Mouse (Mus musculus): ENCODE measurements around the gene Gm7945. TPM values are rescaled to one million over a fixed set of nuclear protein-coding genes. Genes with fewer than 3 reads are reported as not detected.

The Gm7945 gene
- polyA plus RNA-seq (2012; rRNA removed), result not detected in 2 replicates

DNA sequence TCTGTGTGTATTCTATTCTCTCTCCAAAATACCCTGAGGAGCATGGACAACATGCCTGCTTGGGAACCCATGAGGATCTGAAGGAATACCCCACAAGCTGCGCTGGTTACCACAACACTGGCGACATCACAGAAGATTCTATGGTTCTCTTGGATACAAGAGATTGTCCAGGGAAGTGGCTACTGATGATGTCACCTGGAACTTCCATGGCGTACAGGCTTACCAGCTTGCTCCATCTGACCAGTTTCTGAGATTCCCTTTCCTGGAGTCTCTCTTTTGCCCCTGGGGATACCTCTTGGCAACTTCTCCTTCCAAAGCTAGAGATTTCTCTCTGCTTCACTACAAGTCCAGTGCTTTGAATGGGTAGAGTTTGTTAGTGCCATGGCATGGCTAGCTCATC lies at the start of gene Gm7945:
Gene Gm7945 (minus strand): TSS at position 101 of the 400 bp plus-strand sequence.

DNA sequence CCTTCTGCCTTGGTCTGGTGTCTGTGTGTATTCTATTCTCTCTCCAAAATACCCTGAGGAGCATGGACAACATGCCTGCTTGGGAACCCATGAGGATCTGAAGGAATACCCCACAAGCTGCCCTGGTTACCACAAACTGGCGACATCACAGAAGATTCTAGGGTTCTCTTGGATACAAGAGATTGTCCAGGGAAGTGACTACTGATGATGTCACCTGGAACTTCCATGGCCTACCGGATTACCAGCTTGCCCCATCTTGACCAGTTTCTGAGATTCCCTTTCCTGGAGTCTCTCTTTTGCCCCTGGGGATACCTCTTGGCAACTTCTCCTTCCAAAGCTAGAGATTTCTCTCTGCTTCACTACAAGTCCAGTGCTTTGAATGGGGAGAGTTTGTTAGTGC lies 22.0 kb upstream of the Gm7945 start, which contains the start of gene Gm6482:
Gene Gm6482 (minus strand): TSS at position 101 of the 400 bp plus-strand sequence.

DNA sequence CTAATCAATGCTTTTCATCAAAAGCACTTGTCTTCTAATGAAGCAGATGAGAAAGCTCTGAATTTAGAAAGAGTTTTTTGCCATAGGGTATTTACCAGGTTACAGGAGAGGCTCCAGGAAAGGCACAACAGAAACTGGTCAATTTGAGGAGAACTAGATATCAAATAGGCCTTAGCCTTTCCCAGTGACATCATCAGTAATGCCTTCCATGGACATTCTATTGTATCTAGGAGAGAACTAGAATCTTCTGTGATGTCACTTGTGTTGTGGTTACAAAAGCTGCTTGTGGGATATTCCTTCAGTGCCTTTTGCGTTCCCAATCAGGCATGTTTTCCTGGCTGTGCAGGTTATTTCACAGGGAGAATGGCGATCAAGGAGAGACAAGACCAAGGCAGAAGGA lies 37.9 kb downstream of the Gm7945 start, which contains the start of gene Gm5798:
Gene Gm5798 (plus strand): TSS at position 301 of the 400 bp plus-strand sequence.

Other genes with a start within 250 kb of the Gm7945 start
- gene Mbl1, start 234.9 kb downstream of the Gm7945 start, polyA plus RNA-seq (2012; rRNA removed), result not detected in 2 replicates
- not detected in 2 replicates for gene Sftpd, start 201.2 kb downstream of the Gm7945 start, polyA plus RNA-seq (2012; rRNA removed)
- not detected in 2 replicates for gene Gm2832, start 107.6 kb downstream of the Gm7945 start, polyA plus RNA-seq (2012; rRNA removed)
- not detected in 2 replicates for gene Gm5798, start 37.8 kb downstream of the Gm7945 start, polyA plus RNA-seq (2012; rRNA removed)
- gene Gm6482, start 21.9 kb upstream of the Gm7945 start, polyA plus RNA-seq (2012; rRNA removed), result not detected in 2 replicates
- not detected in 2 replicates for gene Gm7954, start 67.1 kb upstream of the Gm7945 start, polyA plus RNA-seq (2012; rRNA removed)
- gene Gm3486, start 103.1 kb upstream of the Gm7945 start, polyA plus RNA-seq (2012; rRNA removed), result not detected in 2 replicates
- gene Gm7970, start 169.2 kb upstream of the Gm7945 start, polyA plus RNA-seq (2012; rRNA removed), result not detected in 2 replicates
- gene 1700049E17Rik2, start 186.8 kb upstream of the Gm7945 start, polyA plus RNA-seq (2012; rRNA removed), result not detected in 2 replicates
- gene Gm3072, start 238.2 kb upstream of the Gm7945 start, polyA plus RNA-seq (2012; rRNA removed), result not detected in 2 replicates